Mouse (Mus musculus) kidney, postnatal 0 days (tissue): ENCODE results near the gene Omt2b. TPM values are rescaled to one million over a fixed set of nuclear protein-coding genes. Genes with fewer than 3 reads are reported as not detected.
"Not testable (repeated sequence)": the region's sequence is repeated elsewhere in the genome, so short reads cannot be mapped to it uniquely, and the experiment has no call there.

ENCODE experiments used
- ATAC-seq: fragments of 200-750 bp; cut with Nextera tagmentation; replicated peaks from 2 replicates; pipeline ENCODE4 v1.8.0; 2017; ENCODE audit warnings: low read depth, moderate number of reproducible peaks, moderate TSS enrichment, moderate library complexity; ENCODE audit not compliant: low FRiP score
- DNase-seq: peaks from one replicate; pipeline ENCODE4 v3.0.0-alpha.2; 2016; ENCODE audit warnings: low spot score
- H3K27ac ChIP-seq: fragments of 300-500 bp; sonication (generic); 2 replicates; pipeline ENCODE4 v1.5.1; 2014; ENCODE audit warnings: mild to moderate bottlenecking
- H3K27me3 ChIP-seq: fragments of 300-500 bp; sonication (generic); 2 replicates; pipeline ENCODE4 v1.6.1; 2014; ENCODE audit warnings: low read length, mixed read lengths; ENCODE audit not compliant: insufficient read depth
- H3K36me3 ChIP-seq: fragments of 300-500 bp; sonication (generic); 2 replicates; pipeline ENCODE4 v1.6.1; 2014; ENCODE audit warnings: low read length, mixed read lengths; ENCODE audit not compliant: insufficient read depth
- H3K4me1 ChIP-seq: fragments of 300-500 bp; sonication (generic); replicated peaks from 2 replicates; pipeline ENCODE4 v1.6.1; 2014; ENCODE audit warnings: antibody characterized with exemption, low read length, mixed read lengths; ENCODE audit not compliant: insufficient read depth
- H3K4me2 ChIP-seq: fragments of 300-500 bp; sonication (generic); 2 replicates; pipeline ENCODE4 v1.6.1; 2014; ENCODE audit warnings: mild to moderate bottlenecking, low read length, moderate library complexity, mixed read lengths
- H3K4me3 ChIP-seq: fragments of 300-500 bp; sonication (generic); replicated peaks from 2 replicates; pipeline ENCODE4 v1.5.1; 2014; ENCODE audit warnings: low read depth, low read length
- H3K9ac ChIP-seq: fragments of 300-500 bp; sonication (generic); 2 replicates; pipeline ENCODE4 v1.6.1; 2014; ENCODE audit warnings: low read depth, low read length
- H3K9me3 ChIP-seq: fragments of 300-500 bp; sonication (generic); replicated peaks from 2 replicates; pipeline ENCODE4 v1.6.1; 2016; ENCODE audit warnings: low read length, inconsistent platforms, mixed read lengths
- CTCF ChIP-seq: IDR thresholded peaks from 2 replicates; pipeline ENCODE4 v1.5.1; 2016; ENCODE audit warnings: antibody characterized with exemption, low read depth, mild to moderate bottlenecking, moderate library complexity
- WGBS: fragments of 180-500 bp; shearing (Covaris S2); extraction: QIAGEN DNeasy Blood & Tissue Kit; methylation state at CpG from one replicate; pipeline ENCODE4 v1.1.7; 2014; 5-methylcytosine and 5-hydroxymethylcytosine counted together
- polyA plus RNA-seq: library from polyadenylated mRNA; unstranded; fragments of >200 nt; fragmentation: Nextera tagmentation; extraction: Ambion mirVana; gene quantifications from 2 replicates; pipeline ENCODE4 v1.2.1, GENCODE M21; 2015

Gene Omt2b
- polyA plus RNA-seq, 1 experiment from 2014 or later, result not detected

DNA sequence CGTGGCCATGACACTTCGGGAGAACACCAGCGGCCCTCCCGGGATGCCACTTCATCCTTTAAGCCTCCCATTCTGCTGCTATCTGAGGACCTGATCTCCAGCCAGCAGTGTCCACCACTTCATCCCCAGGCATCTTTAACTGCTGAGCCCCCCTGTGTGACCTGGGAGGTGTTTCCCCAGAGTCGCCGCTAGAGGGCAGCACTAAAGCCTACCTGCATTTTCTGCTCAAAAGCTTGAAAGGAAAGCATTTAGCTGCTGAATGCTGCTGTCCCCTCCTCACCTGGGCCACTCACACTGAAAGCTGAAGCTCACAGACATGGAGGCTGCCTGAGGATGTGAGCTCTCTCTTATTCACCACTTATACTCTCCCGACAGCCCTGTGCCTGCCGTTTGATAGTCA lies 12.9 kb downstream of the Omt2b start:
- peak; percentile 82 for TF ChIP-seq CTCF
- WGBS, result 18% methylated on average over 8 of the region's 8 CpGs
- H3K36me3 ChIP-seq, H3K27ac ChIP-seq, H3K4me3 ChIP-seq, H3K27me3 ChIP-seq, H3K4me2 ChIP-seq, H3K9me3 ChIP-seq, ATAC-seq, H3K4me1 ChIP-seq, H3K9ac ChIP-seq: not testable (repeated sequence)
- DNase-seq, result peak; percentile 69

DNA sequence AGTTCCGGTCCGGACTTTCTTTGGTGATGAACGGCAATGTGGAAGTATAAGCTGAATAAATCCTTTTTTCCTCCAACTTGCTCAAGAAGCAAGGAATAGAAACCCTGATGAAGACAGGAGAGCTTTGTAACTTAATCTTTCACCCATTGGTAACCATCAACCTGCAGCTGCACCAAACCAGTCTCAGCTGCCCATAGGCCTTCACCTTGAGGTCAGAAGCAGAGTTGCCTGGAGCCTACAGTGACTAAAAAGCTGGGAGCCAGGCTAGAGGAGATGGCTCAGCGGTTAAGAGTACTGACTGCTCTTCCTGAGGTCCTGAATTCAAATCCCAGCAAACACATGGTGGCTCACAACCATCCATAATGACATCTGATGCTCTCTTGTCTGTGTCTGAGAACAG lies 15.1 kb downstream of the Omt2b start:
- H3K9me3 ChIP-seq, DNase-seq, H3K27ac ChIP-seq, H3K4me3 ChIP-seq, H3K27me3 ChIP-seq, H3K9ac ChIP-seq, H3K4me2 ChIP-seq, H3K4me1 ChIP-seq, H3K36me3 ChIP-seq: not testable (repeated sequence)
- peak; percentile 66; the same call in 1 of the 2 replicates for ATAC-seq
- 64% methylated on average over 4 of the region's 4 CpGs for WGBS

DNA sequence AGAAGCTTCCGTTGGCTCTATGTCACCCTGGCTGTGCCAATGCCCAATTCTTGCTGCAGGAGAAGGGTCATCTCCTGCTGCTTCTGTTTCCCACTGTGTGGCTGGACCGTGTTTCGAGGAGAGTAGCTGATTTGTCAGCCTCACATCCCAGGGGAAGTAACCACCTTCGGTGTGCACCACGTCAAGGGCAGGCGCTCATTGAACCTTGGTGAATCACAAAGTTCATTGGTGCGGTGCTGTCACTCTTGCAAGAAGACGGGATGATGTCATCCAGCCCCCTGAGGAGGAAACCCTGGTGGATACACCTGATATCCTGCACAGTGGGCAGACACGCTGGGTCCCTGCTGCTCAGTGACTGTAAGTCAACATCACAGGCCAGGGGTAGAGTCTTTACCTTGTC lies 15.7 kb downstream of the Omt2b start:
- not testable (repeated sequence) for H3K4me2 ChIP-seq, H3K36me3 ChIP-seq, H3K9me3 ChIP-seq, H3K9ac ChIP-seq, DNase-seq, H3K27ac ChIP-seq, H3K27me3 ChIP-seq, H3K4me3 ChIP-seq, H3K4me1 ChIP-seq
- WGBS, result 62% methylated on average over 9 of the region's 9 CpGs
- ATAC-seq, result peak; percentile 60

DNA sequence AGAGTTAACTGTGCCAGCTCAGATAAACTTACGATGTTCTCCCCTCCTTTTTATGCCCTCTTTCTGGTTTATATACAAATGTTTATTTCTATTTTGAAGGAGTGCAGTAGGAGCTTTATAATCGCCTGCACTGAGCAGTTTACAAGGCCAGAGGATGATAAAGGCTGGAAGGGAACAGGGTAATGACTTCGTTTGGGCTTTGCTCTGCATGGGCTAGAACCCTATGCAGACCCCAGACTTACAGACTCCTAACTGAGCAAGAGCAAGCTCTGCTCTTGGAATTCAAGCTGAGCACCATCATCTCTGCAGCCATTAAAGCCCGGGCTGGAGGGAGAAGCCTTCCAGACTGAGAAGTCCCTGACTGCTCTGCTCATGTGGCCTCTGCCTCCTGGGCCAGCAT lies 17.8 kb downstream of the Omt2b start:
- WGBS, result 43% methylated on average over 3 of the region's 4 CpGs
- not testable (repeated sequence) for H3K4me2 ChIP-seq, H3K27me3 ChIP-seq, H3K4me3 ChIP-seq, DNase-seq, ATAC-seq, H3K9me3 ChIP-seq, H3K9ac ChIP-seq, H3K4me1 ChIP-seq, H3K36me3 ChIP-seq, H3K27ac ChIP-seq

DNA sequence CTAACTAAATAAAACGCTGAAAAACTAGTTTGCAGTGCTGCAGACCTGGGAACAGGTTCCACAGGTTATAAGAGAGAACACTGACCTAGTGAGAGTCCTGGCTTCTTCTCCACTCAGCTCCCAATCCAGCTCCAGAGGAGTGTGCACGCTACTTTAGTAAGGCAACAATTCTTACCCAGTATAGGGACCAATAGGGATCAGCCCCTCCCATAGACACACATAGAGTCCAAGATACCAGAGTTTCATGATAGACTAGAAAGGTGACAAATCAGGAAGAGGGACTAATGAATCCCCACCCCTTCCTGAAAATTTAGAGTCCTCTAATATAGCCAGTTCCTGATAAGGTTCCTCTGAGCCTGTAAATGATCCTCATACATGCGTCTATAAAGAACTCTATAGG lies 19.6 kb downstream of the Omt2b start:
- no peaks in the 10 kb centered on the region for H3K9me3 ChIP-seq
- H3K9ac ChIP-seq, result no peak overlapping the region
- H3K27ac ChIP-seq, result no peak overlapping the region
- peak; percentile 68 for ATAC-seq
- no peaks in the 10 kb centered on the region for H3K36me3 ChIP-seq
- WGBS, result 64% methylated on average over 3 of the region's 3 CpGs
- TF ChIP-seq CTCF, result no peak
- no peaks in the 10 kb centered on the region for H3K4me1 ChIP-seq
- DNase-seq, result no peak
- H3K27me3 ChIP-seq, result no peaks in the 10 kb centered on the region
- H3K4me2 ChIP-seq, result no peak overlapping the region
- H3K4me3 ChIP-seq, result no peak overlapping the region

DNA sequence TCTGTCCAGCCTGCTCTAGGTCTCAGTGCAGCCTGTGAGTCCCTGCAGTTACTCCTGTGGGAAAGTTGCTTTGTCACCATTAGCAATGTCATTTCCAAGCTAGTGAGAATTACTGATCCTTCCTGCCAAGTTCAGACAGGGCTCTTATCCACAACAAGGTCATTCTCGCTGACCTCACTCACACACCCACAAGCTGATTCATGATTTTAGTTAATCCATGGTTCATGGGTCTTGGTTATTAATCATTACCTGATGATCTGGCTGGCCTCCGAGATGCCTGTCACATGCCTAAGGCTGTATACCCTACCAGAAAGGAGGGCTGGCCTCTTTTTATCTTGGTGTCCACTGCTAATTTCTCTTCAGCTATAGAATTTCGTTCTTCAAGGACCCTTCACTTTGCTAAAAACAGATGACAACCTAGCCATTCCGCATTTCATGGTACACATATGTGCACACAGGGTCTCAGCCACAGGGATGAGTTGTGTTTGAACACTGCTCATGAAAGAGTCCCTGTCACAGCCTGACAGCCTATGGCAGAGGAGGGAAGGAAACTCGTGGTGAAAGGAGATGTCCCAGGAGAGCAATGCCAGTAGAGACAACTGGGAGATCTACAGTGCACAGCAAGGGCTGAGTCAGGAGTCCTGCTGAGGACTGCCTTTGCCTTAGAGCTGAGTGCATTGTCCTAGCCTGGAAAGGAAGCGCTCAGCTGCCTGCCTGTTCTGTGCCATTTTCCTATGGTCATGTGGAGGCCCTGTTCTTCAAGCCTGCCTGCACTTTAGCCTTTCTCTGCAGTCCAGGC lies 21.0 kb downstream of the Omt2b start:
- not testable (repeated sequence) for H3K4me1 ChIP-seq, H3K4me2 ChIP-seq, DNase-seq, H3K27me3 ChIP-seq, H3K9me3 ChIP-seq, H3K9ac ChIP-seq, H3K4me3 ChIP-seq, H3K36me3 ChIP-seq
- H3K27ac ChIP-seq, result peak overlapping the region; percentile 51; the same call in 1 of the 2 replicates
- WGBS, result 46% methylated on average over 6 of the region's 6 CpGs
- ATAC-seq, result peak; percentile 91

DNA sequence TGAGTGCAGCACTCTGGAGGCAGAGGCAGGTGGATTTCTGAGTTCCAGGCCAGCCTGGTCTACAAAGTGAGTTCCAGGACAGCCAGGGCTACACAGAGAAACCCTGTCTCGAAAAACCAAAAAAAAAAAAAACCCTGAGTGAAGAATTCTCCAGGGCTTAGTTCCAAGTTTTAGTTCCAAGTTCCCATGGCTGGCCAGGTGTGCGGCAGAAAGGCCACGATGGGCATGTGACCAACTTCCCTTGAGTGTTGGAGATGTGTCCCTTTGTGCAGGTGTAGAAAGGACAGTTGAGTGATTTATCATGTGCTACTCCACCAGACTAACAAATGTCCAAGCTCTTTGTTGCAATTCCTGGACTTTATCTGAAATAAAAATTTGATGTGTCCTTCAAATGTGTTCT lies 21.8 kb downstream of the Omt2b start:
- H3K4me1 ChIP-seq, H3K27me3 ChIP-seq, H3K9ac ChIP-seq, H3K4me2 ChIP-seq, H3K9me3 ChIP-seq, ATAC-seq, H3K4me3 ChIP-seq, DNase-seq, H3K36me3 ChIP-seq: not testable (repeated sequence)
- 0 out of 2 replicates have a peak overlapping the region, but pooled peaks have one; percentile 51 for H3K27ac ChIP-seq
- WGBS, result 86% methylated on average over 3 of the region's 3 CpGs

DNA sequence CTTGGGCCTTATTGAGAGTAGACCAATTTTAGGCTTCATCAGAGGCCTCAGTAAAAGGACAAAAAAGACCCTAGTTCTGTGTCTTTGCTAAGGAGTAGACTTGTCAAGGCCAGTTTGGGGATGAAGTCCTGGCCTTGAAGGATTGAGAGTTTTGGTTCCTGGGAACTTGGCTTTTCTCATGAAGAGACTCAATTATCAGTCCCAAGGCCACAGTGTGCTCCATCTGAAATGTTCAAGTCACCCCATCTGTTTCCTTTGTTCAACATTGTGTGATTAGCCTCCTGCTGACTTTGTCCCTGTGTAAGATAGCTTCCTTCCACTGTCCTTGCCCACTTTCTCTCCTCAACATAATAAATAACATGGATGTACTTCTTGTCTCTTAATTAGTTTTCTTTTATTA lies 22.6 kb downstream of the Omt2b start:
- not testable (repeated sequence) for H3K4me1 ChIP-seq, ATAC-seq, H3K27me3 ChIP-seq, DNase-seq, H3K4me3 ChIP-seq, H3K9ac ChIP-seq, H3K27ac ChIP-seq, H3K36me3 ChIP-seq, H3K4me2 ChIP-seq, H3K9me3 ChIP-seq
